In genomic region chr7:140299416-140299815, GRCm38 (mm10) we compare ENCODE assay signal across 21 mouse cellular contexts. TPM values are rescaled to one million over a fixed set of nuclear protein-coding genes. Genes with fewer than 3 reads are reported as not detected.
"Had no signal": no experiment of that assay in that cellular context is flagged by ENCODE, and none has a peak within 500 bp of the region (broad histone marks: within the 10 kb centered on the region; RNA-seq: fewer than 3 reads in every experiment).

No protein-coding gene starts in this region.

- DNase-seq: cerebellum, adult 8-10 months; cerebellum, adult 9-10 months; cerebellum, adult 9-11 months; cerebellum, postnatal 10 days; cerebellum, postnatal 14 days; cerebellum, postnatal 25 days; cerebellum, postnatal 36 days; embryo, embryonic 11 days; forebrain, postnatal 0 days; gastrocnemius, adult 2 months; gastrocnemius, postnatal 10 days; gastrocnemius, postnatal 14 days; gastrocnemius, postnatal 25 days; gastrocnemius, postnatal 36 days; heart, adult 2 months had no signal

RNA-seq across cellular contexts. Expression of gene Olfr525, which starts 21.2 kb away (rescaled TPM):
- total RNA-seq: common myeloid progenitor, adult 5-6 weeks; forebrain, postnatal 0 days; gastrocnemius, adult 18-20 months; gastrocnemius, adult 2 months; gastrocnemius, adult 8-10 months; gastrocnemius, postnatal 10 days; gastrocnemius, postnatal 14 days; gastrocnemius, postnatal 25 days; gastrocnemius, postnatal 36 days; gastrocnemius, postnatal 4 days; granulocyte monocyte progenitor cell, adult 5-6 weeks; heart, adult 2 months; heart, adult 8-10 months had no signal

RNA-seq across cellular contexts. Expression of gene Olfr527, which starts 34.4 kb away (rescaled TPM):
- total RNA-seq: common myeloid progenitor, adult 5-6 weeks; forebrain, postnatal 0 days; gastrocnemius, adult 18-20 months; gastrocnemius, adult 2 months; gastrocnemius, adult 8-10 months; gastrocnemius, postnatal 10 days; gastrocnemius, postnatal 14 days; gastrocnemius, postnatal 25 days; gastrocnemius, postnatal 36 days; gastrocnemius, postnatal 4 days; granulocyte monocyte progenitor cell, adult 5-6 weeks; heart, adult 2 months; heart, adult 8-10 months had no signal

RNA-seq across cellular contexts. Expression of gene 5830411N06Rik, which starts 52.3 kb away (rescaled TPM):
- total RNA-seq: common myeloid progenitor, adult 5-6 weeks; forebrain, postnatal 0 days; gastrocnemius, adult 18-20 months; gastrocnemius, adult 2 months; gastrocnemius, adult 8-10 months; gastrocnemius, postnatal 10 days; gastrocnemius, postnatal 14 days; gastrocnemius, postnatal 25 days; gastrocnemius, postnatal 36 days; gastrocnemius, postnatal 4 days; granulocyte monocyte progenitor cell, adult 5-6 weeks; heart, adult 2 months; heart, adult 8-10 months had no signal
